Mouse (Mus musculus) brown adipose tissue, adult 24 weeks (tissue): ENCODE results near the gene Gper1. TPM values are rescaled to one million over a fixed set of nuclear protein-coding genes. Genes with fewer than 3 reads are reported as not detected.

Experiments
- H3K27ac ChIP-seq: fragments of 200-500 bp; replicated peaks from 2 replicates; pipeline ENCODE4 v1.5.1; 2012; ENCODE audit warnings: low read depth, mild to moderate bottlenecking, low read length
- H3K4me1 ChIP-seq: fragments of 200-500 bp; 2 replicates; pipeline ENCODE4 v1.6.1; 2012; ENCODE audit warnings: low read length, mixed read lengths; ENCODE audit not compliant: control insufficient read depth, insufficient read depth, insufficient read length
- H3K4me3 ChIP-seq: fragments of 200-500 bp; 2 replicates; pipeline ENCODE4 v1.5.1; 2012; ENCODE audit warnings: low read depth, mild to moderate bottlenecking, low read length, moderate library complexity; ENCODE audit not compliant: insufficient read depth
- polyA plus RNA-seq: library from polyadenylated mRNA; stranded (reverse); fragments of >200 nt; gene quantifications from 2 replicates; pipeline ENCODE4 v1.2.4, GENCODE M21; 2012; ENCODE audit not compliant: missing spikeins, insufficient read depth, insufficient read length

Gene Gper1
- polyA plus RNA-seq, 1 experiment = not detected

DNA sequence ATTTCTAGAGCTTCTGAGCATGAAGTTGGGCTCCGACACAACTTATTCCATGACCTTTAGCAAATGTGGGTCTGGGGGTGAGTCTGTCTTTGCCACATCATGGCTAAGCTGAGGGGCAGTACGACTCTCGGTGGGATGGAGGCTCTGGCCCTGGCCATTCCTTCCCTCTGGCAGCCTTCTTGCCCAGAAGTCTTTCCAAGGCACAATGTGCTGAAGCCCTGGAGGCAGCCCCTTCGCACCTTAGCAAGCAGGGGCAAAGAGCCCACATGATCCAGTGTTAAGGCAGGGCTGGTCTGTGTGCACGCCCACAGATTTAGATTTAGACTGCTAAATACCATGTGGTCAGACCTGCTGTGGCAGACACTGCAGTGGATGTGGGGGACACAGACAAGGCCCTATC is 24.2 kb upstream of the Gper1 start:
- Histone ChIP-seq H3K4me1 (peaks cover 10% of the 10 kb centered on the region), H3K4me3 (no peak overlapping the region), H3K27ac (no peak overlapping the region)

GRCm38 (mm10) chr5:139399991-139400390 is 23.0 kb upstream of the Gper1 start:
- H3K4me1 ChIP-seq = peaks cover 21% of the 10 kb centered on the region
- H3K27ac ChIP-seq = no peak overlapping the region
- H3K4me3 ChIP-seq = no peak overlapping the region

- Histone ChIP-seq H3K27ac (no peak overlapping the region), H3K4me3 (no peak overlapping the region), H3K4me1 (peaks cover 33% of the 10 kb centered on the region)
Observed at GRCm38 (mm10) chr5:139402106-139402505, 20.8 kb upstream of the Gper1 start.

- peaks cover 37% of the 10 kb centered on the region for H3K4me1 ChIP-seq
- peak overlapping the region; percentile 88 for H3K27ac ChIP-seq
- H3K4me3 ChIP-seq = no peak overlapping the region
Observed at GRCm38 (mm10) chr5:139403692-139404260, 19.2 kb upstream of the Gper1 start.

DNA sequence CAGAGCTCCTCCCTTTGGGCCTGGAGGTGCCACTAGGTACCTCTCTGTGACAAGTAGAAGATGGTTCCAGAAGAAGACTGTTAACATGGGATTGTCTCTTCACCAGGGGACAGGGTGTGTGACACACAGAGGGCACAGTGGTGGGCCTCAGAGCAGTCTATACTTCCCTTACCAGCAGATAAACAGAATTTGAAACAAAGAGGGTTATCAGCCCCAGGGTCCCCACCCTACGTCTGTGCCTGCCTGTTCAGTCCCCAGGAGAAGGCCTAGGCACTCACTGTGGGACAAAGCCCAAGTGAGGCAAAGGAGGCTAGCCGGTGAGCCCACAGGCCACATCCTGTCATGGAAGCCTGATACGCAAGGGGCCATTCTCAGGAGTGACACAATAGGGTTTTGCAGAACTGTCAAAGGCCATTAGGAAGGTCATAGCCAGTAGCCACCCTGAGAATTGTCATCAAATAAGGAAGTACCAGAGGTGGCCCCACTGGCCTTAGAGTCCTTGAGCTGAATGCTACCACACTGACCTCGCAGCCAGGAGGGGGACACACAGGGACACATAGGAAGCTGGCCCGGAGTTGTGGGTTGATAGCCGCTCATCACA is 18.1 kb upstream of the Gper1 start, which contains the start of gene C130050O18Rik:
Gene C130050O18Rik, plus strand, starts transcription at position 480 of the 601 bp plus-strand sequence.
- peak within 1 kb of the TSS; percentile 88 for H3K27ac ChIP-seq
- H3K4me3 ChIP-seq = peak within 1 kb of the TSS; percentile 51

DNA sequence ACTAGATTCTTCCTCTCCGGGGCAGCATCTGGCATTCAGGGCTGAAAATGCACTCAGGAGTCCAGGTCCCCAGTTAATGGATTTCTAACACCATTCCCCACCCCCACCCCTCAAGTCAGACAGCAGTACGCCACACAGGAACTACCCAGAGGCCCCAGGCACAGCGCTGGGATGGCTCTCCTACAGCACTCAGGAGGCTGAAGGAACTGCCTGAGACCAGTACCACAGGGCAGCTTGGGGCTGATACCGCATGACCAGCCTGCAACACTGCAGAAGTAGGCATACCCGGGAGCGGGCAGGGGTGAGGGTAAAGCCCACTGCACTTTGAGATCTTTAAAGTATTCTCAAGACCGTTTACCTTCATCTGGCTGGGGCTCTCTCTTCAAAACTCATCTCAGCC is 17.5 kb upstream of the Gper1 start:
- peak overlapping the region; percentile 88 for H3K27ac ChIP-seq
- H3K4me1 ChIP-seq = peaks cover 51% of the 10 kb centered on the region
- peak overlapping the region; percentile 51 for H3K4me3 ChIP-seq

More for the DNA sequence above, 18.1 kb upstream of the Gper1 start, which contains the start of gene C130050O18Rik:
- H3K4me1 ChIP-seq = peaks cover 45% of the 10 kb centered on the region

DNA sequence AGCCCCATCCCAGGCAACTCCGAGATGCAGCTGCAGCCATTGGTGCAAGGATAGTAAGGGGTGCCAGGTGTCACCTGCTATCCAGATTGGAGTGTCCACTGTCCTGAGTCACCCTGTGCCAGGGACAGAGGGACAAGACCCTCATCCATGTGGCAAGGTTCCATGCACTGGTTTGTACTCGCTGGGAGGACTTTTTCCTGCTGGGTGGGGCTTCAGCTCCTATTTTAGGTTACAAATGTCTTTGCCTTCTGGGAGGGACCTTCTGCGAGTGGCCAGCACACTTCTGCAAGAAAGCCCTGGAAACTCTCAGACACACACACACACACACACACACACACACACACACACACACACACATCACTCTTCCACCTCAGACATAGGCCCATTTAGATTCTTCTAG is 17.0 kb upstream of the Gper1 start:
- H3K4me3 ChIP-seq = peak overlapping the region; percentile 51
- peaks cover 51% of the 10 kb centered on the region for H3K4me1 ChIP-seq
- H3K27ac ChIP-seq = peak overlapping the region; percentile 88

DNA sequence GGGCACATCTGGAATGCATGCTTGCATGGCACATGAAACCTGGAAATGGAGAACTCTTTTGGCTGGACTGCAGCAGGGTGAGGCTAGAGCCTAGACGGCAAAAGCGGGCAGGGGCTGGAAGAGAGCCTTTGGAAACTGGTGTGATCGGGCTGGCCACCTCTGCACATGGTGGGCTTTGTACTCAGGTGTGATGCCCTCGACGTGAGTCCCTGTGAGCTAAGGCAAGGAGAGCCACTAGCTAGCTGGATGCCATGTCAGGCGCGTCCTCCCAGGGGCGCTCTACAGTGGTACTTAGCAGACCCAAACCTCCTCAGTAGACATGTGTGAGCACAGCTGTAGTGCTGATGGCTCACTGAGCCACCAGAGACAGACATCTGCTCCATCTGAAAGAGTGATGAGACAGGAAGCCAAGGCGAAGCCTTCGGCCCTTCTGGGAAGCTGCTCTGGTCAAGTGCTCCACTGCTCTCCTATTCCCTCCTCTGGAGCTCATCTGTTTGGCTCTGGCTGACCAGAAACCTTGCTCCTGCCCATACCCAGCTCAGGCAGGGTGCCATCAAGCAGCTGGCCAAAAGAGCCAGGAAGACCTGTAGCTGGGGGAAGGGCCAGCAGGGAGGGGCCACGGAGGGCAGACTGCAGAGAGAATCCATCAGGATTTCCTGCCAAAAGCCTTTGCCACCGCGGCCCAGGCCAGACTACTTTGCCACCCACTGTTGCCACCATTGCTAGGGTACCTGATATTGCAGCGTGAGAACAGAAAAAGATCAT is 15.6 kb upstream of the Gper1 start:
- 0 out of 2 replicates have a peak overlapping the region, but pooled peaks have one; percentile 40 for H3K4me3 ChIP-seq
- peak overlapping the region; percentile 91 for H3K27ac ChIP-seq

GRCm38 (mm10) chr5:139408511-139408910 is 14.4 kb upstream of the Gper1 start:
- Histone ChIP-seq H3K27ac (peak overlapping the region; percentile 92; the same call in 1 of the 2 replicates), H3K4me1 (peaks cover 51% of the 10 kb centered on the region), H3K4me3 (no peak overlapping the region)

More for the DNA sequence above, 15.6 kb upstream of the Gper1 start:
- peaks cover 51% of the 10 kb centered on the region for H3K4me1 ChIP-seq

DNA sequence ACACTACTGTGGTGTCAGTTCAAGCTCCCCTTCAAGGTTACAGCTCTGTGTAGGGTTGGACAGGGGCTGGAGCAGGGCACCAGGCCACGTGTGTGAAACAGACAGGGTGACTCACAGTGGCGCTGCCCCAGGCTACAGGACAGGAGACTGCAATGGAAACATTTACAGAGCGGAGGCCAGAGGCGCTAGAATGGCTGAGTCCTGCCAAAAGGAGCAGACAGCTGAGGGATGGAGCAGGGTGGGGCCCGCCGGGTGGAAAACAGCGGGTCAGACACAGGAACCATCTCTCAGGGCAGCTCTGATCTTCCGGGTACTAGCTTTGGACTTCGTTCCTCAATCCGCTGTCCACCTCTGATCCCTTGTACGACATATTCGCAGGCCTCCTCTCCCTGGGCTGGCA is 13.5 kb upstream of the Gper1 start:
- Histone ChIP-seq H3K27ac (peak overlapping the region; percentile 92), H3K4me1 (peaks cover 44% of the 10 kb centered on the region), H3K4me3 (no peak overlapping the region)

- Histone ChIP-seq H3K4me3 (no peak overlapping the region), H3K4me1 (peaks cover 38% of the 10 kb centered on the region), H3K27ac (peak overlapping the region; percentile 92)
Observed at GRCm38 (mm10) chr5:139410056-139410455, 12.9 kb upstream of the Gper1 start.

DNA sequence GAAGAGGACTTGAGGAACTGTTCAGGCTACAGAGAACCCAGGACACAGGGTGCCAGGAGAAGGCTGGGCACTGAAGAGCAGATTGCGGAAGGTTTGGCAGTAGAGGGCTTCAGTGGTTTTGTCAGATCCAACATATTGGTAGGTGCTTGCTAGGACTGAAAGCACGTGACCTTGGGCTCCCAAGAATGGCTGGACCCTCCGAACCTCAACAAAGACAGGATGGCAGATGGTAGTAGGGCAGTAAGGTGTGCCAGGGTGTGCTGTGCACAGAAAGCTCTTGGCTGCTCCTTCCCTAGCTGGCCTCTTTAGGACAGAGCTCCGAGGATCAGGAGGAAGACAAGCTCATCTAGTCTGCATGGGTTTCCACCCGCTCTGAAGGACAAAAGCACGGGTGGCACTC is 11.8 kb upstream of the Gper1 start:
- no peak overlapping the region for H3K4me3 ChIP-seq
- no peak overlapping the region for H3K27ac ChIP-seq
- H3K4me1 ChIP-seq = peaks cover 33% of the 10 kb centered on the region

GRCm38 (mm10) chr5:139411665-139412314 is 11.2 kb upstream of the Gper1 start:
- peaks cover 29% of the 10 kb centered on the region for H3K4me1 ChIP-seq
- H3K27ac ChIP-seq = no peak overlapping the region
- no peak overlapping the region for H3K4me3 ChIP-seq

GRCm38 (mm10) chr5:139413545-139413944 is 9.4 kb upstream of the Gper1 start:
- no peak overlapping the region for H3K4me3 ChIP-seq
- peaks cover 14% of the 10 kb centered on the region for H3K4me1 ChIP-seq
- H3K27ac ChIP-seq = no peak overlapping the region

DNA sequence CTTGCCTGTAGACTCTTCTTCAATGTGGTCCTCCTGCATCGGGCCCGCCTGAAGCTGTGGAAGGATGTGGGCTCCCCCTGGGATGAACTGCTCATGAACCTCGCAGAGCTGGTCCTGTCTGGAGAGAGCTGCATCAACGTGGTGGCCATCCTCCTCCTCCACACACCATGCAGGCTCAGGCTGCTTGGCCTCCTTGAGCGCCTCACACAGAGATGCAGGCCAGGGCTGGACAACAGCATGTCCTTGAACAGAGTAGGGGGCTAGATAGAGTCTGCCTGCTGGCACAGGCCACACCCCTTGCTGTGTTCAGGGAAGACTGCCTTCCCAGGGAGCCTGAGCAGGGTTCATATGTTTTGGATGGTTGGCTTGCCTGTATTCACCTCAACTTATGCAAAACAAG is 8.0 kb upstream of the Gper1 start:
- Histone ChIP-seq H3K4me3 (no peak overlapping the region), H3K27ac (no peak overlapping the region), H3K4me1 (peaks cover 5% of the 10 kb centered on the region; the same call in 1 of the 2 replicates)
